Mouse (Mus musculus) hindbrain, embryonic 14.5 days (tissue): ENCODE measurements around the gene Otos. TPM values are rescaled to one million over a fixed set of nuclear protein-coding genes. Genes with fewer than 3 reads are reported as not detected.
A peak's percentile ranks its signal among the peaks of the same experiment; 100 is the strongest.

Experiments used
- ATAC-seq: fragments of 200-750 bp; cut with Nextera tagmentation; 2 replicates; pipeline ENCODE4 v1.8.0; 2017; ENCODE audit warnings: moderate number of reproducible peaks, mild to moderate bottlenecking, moderate TSS enrichment, moderate library complexity; ENCODE audit not compliant: low FRiP score
- DNase-seq: peaks from one replicate; pipeline ENCODE4 v3.0.0-alpha.2; 2015; ENCODE audit warnings: low spot score
- H3K27ac ChIP-seq: fragments of 300-500 bp; sonication (generic); 2 replicates; pipeline ENCODE4 v1.5.1; 2014; ENCODE audit warnings: mild to moderate bottlenecking, moderate library complexity
- H3K27me3 ChIP-seq: fragments of 300-500 bp; sonication (generic); 2 replicates; pipeline ENCODE4 v1.6.1; 2014; ENCODE audit warnings: mild to moderate bottlenecking, low read length, mixed read lengths; ENCODE audit not compliant: control insufficient read depth, insufficient read depth
- H3K36me3 ChIP-seq: fragments of 300-500 bp; sonication (generic); replicated peaks from 2 replicates; pipeline ENCODE4 v1.6.1; 2014; ENCODE audit not compliant: control insufficient read depth, insufficient read depth
- H3K4me1 ChIP-seq: fragments of 300-500 bp; sonication (generic); replicated peaks from 2 replicates; pipeline ENCODE4 v1.6.1; 2014; ENCODE audit warnings: antibody characterized with exemption, low read length, mixed read lengths; ENCODE audit not compliant: control insufficient read depth, insufficient read depth
- H3K4me2 ChIP-seq: fragments of 300-500 bp; sonication (generic); replicated peaks from 2 replicates; pipeline ENCODE4 v1.6.1; 2014; ENCODE audit warnings: mild to moderate bottlenecking, moderate library complexity
- H3K4me3 ChIP-seq: fragments of 300-500 bp; sonication (generic); replicated peaks from 2 replicates; pipeline ENCODE4 v1.5.1; 2014; ENCODE audit warnings: mild to moderate bottlenecking, low read length
- H3K9ac ChIP-seq: fragments of 300-500 bp; sonication (generic); 2 replicates; pipeline ENCODE4 v1.6.1; 2014
- H3K9me3 ChIP-seq: fragments of 300-500 bp; sonication (generic); 2 replicates; pipeline ENCODE4 v1.6.1; 2016; ENCODE audit warnings: low read length; ENCODE audit not compliant: control insufficient read depth
- WGBS: fragments of 180-500 bp; shearing (Covaris S2); extraction: QIAGEN DNeasy Blood & Tissue Kit; methylation state at CpG from one replicate; pipeline ENCODE4 v1.1.7; 2014; 5-methylcytosine and 5-hydroxymethylcytosine counted together
- polyA plus RNA-seq: library from polyadenylated mRNA; unstranded; fragments of >200 nt; fragmentation: Nextera tagmentation; extraction: Ambion mirVana; gene quantifications from 2 replicates; pipeline ENCODE4 v1.2.1, GENCODE M21; 2014

Otos gene
- polyA plus RNA-seq, 1 experiment from 2014 or later = not detected

DNA sequence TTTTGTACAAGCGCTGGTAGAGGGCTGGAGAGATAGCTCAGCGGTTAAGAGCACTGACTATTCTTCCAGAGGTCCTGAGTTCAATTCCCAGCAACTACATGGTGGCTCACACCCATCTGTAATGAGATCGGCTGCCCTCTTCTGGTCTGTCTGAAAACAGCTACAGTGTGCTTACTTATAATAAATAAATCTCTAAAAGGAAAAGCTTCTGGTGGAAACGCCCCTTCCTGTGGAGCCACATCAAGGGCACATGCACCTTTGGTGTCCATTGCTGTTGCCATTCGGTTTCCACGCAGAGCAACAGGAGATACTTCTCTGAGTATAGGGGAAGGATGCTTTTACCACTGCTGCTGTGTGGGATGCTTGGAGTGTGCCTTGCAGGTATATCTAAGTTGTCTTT lies 15.7 kb downstream of the Otos start:
- Histone ChIP-seq H3K4me3 (no peak overlapping the region), H3K9ac (no peak overlapping the region), H3K4me1 (0 out of 2 replicates have a peak, but pooled peaks cover 3% of the 10 kb centered on the region), H3K4me2 (no peak overlapping the region), H3K36me3 (peaks cover 24% of the 10 kb centered on the region), H3K27me3 (no peaks in the 10 kb centered on the region), H3K27ac (no peak overlapping the region), H3K9me3 (no peaks in the 10 kb centered on the region)
- DNase-seq (no peak), ATAC-seq (no peak)
- 77% methylated on average over 6 of the region's 6 CpGs for WGBS

DNA sequence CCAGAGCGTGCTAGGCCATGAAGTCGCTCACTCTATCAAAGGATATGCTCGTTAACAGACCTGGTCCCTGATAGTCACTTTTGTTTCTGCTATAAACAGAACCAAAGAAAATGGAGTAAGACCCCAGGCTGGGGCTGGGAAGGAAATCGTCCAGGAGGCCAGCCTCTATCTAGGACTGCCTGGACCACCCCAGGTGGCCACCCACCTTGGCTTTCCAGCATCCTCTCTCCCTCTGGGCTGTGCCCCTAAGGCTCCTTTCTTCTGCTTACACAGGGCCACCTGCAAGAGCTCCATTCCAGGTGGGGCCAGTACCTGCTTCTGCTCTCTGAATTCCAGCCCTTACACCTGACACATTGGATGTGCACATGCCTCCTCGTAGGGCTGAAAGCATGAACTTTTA lies 16.4 kb downstream of the Otos start:
- no peak for DNase-seq
- Histone ChIP-seq H3K4me2 (no peak overlapping the region), H3K27me3 (no peaks in the 10 kb centered on the region), H3K4me3 (no peak overlapping the region), H3K9ac (no peak overlapping the region), H3K36me3 (peaks cover 16% of the 10 kb centered on the region), H3K9me3 (no peaks in the 10 kb centered on the region), H3K27ac (no peak overlapping the region), H3K4me1 (0 out of 2 replicates have a peak, but pooled peaks cover 3% of the 10 kb centered on the region)
- 86% methylated on average over 5 of the region's 5 CpGs for WGBS
- ATAC-seq = no peak

DNA sequence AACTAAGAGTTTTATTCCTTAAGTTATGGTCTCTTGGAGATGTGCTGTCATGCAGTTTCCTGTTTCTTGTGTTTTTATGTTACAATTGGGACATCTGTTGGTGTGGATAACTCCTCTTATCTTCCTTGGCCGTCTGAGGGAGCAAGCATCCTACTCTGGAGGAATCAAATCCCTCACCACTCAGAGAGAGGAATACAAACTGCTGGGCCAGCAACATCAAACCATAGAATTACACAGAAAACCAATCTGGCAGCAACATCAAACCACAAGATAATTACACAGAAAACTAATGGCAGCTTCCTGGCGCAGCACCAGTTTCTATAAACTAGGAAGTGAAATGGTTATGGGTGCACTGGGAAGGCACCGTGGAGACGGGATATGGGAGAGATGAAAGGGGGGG lies 20.4 kb downstream of the Otos start:
- H3K36me3 ChIP-seq = no peaks in the 10 kb centered on the region
- H3K9me3 ChIP-seq = no peaks in the 10 kb centered on the region
- no peak overlapping the region for H3K27ac ChIP-seq
- no peaks in the 10 kb centered on the region for H3K27me3 ChIP-seq
- no peaks in the 10 kb centered on the region for H3K4me1 ChIP-seq
- no peak overlapping the region for H3K4me3 ChIP-seq
- whole genome bisulfite sequencing = 81% methylated on average over 4 of the region's 4 CpGs
- ATAC-seq (no peak), DNase-seq (no peak)
- no peak overlapping the region for H3K4me2 ChIP-seq
- H3K9ac ChIP-seq = no peak overlapping the region

DNA sequence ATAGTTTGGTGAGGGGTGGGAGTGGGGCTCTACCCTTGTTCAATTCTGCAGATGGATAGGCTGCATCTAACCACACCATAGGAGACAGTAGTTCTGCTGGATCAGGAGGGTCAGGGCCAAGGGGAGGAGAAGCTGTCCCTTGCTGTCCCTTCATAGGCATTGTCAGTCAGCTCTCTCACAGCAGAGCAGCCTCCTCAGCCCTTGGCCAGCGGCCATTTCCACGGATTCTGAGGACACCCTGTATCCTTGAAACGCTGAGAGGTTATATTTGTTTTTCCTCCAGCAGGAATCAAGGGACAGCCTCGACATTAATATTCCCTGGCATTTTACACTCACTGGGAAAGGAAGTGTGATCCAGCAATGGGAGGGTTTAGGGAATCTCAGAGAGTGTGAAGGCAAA lies 30.3 kb downstream of the Otos start:
- Histone ChIP-seq H3K9me3 (no peaks in the 10 kb centered on the region), H3K9ac (no peak overlapping the region), H3K27ac (no peak overlapping the region), H3K4me2 (no peak overlapping the region), H3K4me3 (no peak overlapping the region), H3K36me3 (no peaks in the 10 kb centered on the region), H3K4me1 (no peaks in the 10 kb centered on the region), H3K27me3 (no peaks in the 10 kb centered on the region)
- DNase-seq (no peak), ATAC-seq (no peak)
- WGBS = 69% methylated on average over 4 of the region's 4 CpGs

DNA sequence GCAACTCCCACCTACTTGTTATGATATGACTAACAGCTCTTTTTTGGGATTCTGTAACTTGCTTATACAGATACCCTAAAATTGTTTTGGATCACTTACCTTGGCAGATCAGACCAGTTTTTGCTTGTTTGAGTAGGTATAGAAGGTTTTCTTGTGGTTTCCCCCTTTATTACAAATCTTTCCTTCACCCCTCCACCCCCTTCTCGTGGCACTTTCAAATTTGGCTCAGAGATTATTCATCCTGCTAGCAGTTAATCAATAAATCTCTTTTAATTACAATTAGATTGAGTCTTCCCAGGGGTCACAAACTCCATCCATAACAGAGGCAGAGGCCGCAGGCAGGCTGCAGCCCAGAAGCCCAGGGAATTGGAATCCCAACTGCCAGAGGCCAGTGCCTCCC lies 31.2 kb downstream of the Otos start, which contains the start of gene Olfr12:
TSS of gene Olfr12 (plus strand) at position 301 of the 400 bp plus-strand sequence.
- ATAC-seq (no peak), DNase-seq (no peak)
- Histone ChIP-seq H3K9ac (no peak within 1 kb of the TSS), H3K4me3 (no peak within 1 kb of the TSS), H3K4me1 (no peaks in the 10 kb centered on the region), H3K36me3 (no peaks in the 10 kb centered on the region), H3K27me3 (no peaks in the 10 kb centered on the region), H3K4me2 (no peak within 1 kb of the TSS), H3K9me3 (no peaks in the 10 kb centered on the region), H3K27ac (no peak within 1 kb of the TSS)
- WGBS = 59% methylated on average over 2 of the region's 2 CpGs

DNA sequence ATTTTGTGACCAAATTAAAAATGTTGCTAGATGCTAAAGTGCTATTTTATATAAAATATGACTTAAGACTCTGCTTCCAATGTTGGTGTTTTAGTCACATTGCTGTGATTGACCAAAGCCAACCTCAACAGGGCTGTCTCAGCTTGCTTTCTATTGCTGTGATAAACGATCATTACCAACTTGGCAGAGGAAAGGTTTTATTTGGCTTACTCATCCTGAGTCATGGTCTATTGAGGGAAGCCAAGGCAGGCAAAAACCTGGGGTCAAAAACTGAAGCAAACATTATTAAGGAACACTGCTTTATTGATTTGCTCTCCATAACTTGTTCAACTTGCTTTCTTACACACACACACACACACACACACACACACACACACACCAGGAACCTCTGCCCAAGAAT lies 32.6 kb downstream of the Otos start:
- 0 out of 2 replicates have a peak, but pooled peaks cover 4% of the 10 kb centered on the region for H3K27me3 ChIP-seq
- H3K4me1 ChIP-seq = no peaks in the 10 kb centered on the region
- no peak for DNase-seq

DNA sequence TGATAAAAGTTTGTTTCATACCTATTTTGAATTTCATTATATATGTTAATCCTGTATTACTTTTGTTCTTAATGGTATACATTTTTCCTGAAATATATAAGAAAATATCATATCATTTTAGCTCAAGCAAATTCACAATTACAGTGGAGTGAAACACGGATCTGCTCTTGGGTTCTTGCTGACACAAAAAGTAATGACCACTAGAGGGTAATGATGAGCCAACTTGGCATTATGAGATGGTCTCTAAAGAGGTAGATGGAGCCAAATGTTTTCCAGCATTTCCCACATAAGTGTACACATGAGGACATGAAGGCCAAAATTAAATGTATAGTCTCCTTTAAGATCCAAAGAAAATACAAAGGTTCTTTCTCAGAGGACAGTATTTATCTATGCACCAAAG lies 34.1 kb downstream of the Otos start:
- H3K9me3 ChIP-seq = no peaks in the 10 kb centered on the region
- H3K9ac ChIP-seq = no peak overlapping the region
- no peak overlapping the region for H3K27ac ChIP-seq
- H3K4me3 ChIP-seq = no peak overlapping the region
- no peaks in the 10 kb centered on the region for H3K36me3 ChIP-seq
- 0 out of 2 replicates have a peak, but pooled peaks cover 4% of the 10 kb centered on the region for H3K27me3 ChIP-seq
- 6% methylated on average over 1 of the region's 1 CpGs for WGBS
- H3K4me2 ChIP-seq = no peak overlapping the region
- ATAC-seq (no peak), DNase-seq (peak; percentile 79)
- no peaks in the 10 kb centered on the region for H3K4me1 ChIP-seq

More for the DNA sequence above, 32.6 kb downstream of the Otos start:
- Histone ChIP-seq H3K9ac (no peak overlapping the region), H3K4me2 (no peak overlapping the region), H3K27ac (no peak overlapping the region), H3K4me3 (no peak overlapping the region), H3K9me3 (no peaks in the 10 kb centered on the region), H3K36me3 (no peaks in the 10 kb centered on the region)
- 94% methylated on average over 1 of the region's 1 CpGs for WGBS
- ATAC-seq = no peak

DNA sequence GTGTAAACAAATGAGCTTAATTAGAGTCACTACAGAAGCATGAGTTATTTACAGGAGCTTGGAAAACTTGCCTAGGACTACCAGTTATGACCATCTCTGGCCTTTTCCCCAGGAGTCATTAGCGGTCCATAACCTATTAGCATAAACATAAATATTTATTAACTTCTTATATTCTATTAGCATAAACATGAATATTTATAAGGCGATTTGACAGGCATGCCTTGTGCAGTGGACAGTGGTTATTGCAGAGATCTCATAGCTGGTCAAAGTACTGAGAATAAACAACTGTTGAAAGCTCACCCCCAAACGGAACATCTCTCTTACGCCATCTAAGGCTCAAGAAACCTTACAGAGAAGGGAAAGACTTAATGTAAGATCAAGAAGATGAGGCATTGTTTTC lies 35.5 kb downstream of the Otos start:
- WGBS = 30% methylated on average over 4 of the region's 4 CpGs
- DNase-seq (no peak), ATAC-seq (no peak; the same call in 1 of the 2 replicates)
- H3K36me3 ChIP-seq = no peaks in the 10 kb centered on the region
- no peaks in the 10 kb centered on the region for H3K9me3 ChIP-seq
- H3K27me3 ChIP-seq = 0 out of 2 replicates have a peak, but pooled peaks cover 4% of the 10 kb centered on the region
- no peak overlapping the region for H3K4me3 ChIP-seq
- no peaks in the 10 kb centered on the region for H3K4me1 ChIP-seq
- H3K4me2 ChIP-seq = no peak overlapping the region
- no peak overlapping the region for H3K27ac ChIP-seq
- peak overlapping the region; percentile 14; the same call in 1 of the 2 replicates for H3K9ac ChIP-seq

DNA sequence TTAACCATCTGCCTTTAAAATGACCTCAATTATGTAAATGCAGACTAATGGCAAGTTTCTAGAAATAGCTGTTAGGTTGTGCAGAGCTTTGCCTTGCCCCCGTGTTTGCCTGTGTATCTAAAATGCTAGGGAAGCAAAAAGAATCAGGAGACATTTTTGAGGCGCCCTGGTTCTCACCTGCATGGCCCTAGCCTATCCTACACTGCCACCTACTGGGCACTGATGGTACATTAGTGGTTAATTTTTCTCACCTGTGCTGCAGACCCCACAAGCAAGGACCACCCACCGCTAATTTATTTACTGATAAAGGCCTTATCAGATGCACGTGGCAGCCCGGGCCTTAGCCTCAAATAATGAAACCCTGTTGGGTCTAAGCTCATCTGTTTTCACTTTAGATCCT lies 37.6 kb downstream of the Otos start:
- no peak for ATAC-seq
- no peak overlapping the region for H3K4me3 ChIP-seq
- 8% methylated on average over 5 of the region's 5 CpGs for WGBS
- no peak overlapping the region for H3K9ac ChIP-seq
- peak; percentile 87 for DNase-seq
- H3K36me3 ChIP-seq = no peaks in the 10 kb centered on the region
- H3K27me3 ChIP-seq = 0 out of 2 replicates have a peak, but pooled peaks cover 4% of the 10 kb centered on the region
- H3K4me2 ChIP-seq = no peak overlapping the region
- no peaks in the 10 kb centered on the region for H3K9me3 ChIP-seq
- H3K4me1 ChIP-seq = no peaks in the 10 kb centered on the region
- H3K27ac ChIP-seq = no peak overlapping the region

DNA sequence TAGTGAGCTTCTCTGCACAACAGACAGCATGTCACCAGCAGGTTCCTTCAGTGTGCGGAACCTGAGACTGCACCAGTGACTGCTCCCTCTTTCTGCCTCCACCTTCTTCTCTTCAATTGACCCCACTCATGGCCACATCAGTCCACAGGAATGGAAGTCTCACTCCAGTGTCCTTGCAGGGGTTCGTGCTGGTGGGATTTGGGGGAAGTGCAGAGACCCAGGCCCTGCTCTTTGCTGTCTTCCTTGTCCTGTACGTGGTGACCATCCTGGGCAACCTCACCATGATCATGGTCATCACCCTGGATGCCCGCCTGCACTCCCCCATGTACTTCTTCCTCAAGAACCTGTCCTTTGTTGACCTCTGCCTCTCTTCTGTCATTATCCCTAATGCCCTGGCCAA lies 40.9 kb downstream of the Otos start:
- no peak for ATAC-seq
- H3K4me2 ChIP-seq = no peak overlapping the region
- DNase-seq = no peak
- no peaks in the 10 kb centered on the region for H3K9me3 ChIP-seq
- 0 out of 2 replicates have a peak, but pooled peaks cover 4% of the 10 kb centered on the region for H3K27me3 ChIP-seq
- no peaks in the 10 kb centered on the region for H3K36me3 ChIP-seq
- no peak overlapping the region for H3K9ac ChIP-seq
- H3K4me1 ChIP-seq = no peaks in the 10 kb centered on the region
- 80% methylated on average over 4 of the region's 4 CpGs for WGBS
- H3K27ac ChIP-seq = no peak overlapping the region
- no peak overlapping the region for H3K4me3 ChIP-seq
